16 mouse cellular contexts compared by ENCODE assay signal in the genomic region with DNA sequence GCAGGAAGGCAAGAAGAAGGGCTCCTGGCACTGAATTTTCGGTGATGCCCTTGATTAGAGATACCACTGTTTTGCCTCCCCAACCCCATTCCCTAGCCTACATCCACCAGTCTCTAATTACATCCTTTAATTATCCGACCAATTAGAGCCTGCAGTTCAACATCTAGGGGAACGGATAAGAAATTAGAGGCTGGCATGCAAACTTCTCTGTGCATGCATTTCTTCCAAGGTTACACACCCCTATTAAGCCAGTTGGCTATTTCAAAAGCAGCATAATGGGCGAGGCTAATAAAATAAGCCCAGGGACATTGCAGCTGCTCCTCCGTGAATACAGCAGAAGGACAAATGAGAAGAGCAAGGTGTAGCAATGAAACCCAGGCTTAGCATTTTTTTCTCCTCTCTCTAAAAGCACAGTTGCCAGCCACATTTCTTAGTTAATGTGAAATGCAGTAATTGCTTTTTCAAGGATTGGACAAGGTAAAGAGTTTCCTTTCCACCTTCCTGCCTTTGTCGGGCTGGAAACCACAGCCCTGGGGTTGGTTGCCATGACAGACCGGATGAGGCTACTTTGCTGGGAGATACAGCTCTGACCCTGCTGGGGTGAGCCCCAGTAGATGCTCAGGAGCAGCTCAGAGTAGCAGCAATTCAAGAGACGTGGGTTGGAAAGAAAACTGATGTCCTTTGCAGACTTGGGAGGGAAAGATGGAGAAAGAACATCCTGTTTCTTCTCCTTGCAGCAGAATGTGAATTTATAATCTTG. TPM values are rescaled to one million over a fixed set of nuclear protein-coding genes. Genes with fewer than 3 reads are reported as not detected.
DNase-seq lines count a peak whose midpoint lies in the region; ATAC-seq and TF ChIP-seq lines count a peak whose summit lies in the region.
"Had no signal": no experiment of that assay in that cellular context is flagged by ENCODE, and none has a peak within 500 bp of the region (broad histone marks: within the 10 kb centered on the region; RNA-seq: fewer than 3 reads in every experiment).

No protein-coding gene starts in this region.

- no peak for TF ChIP-seq EP300 in stomach, postnatal 0 days (optimal IDR thresholded peaks at IDR 0.05)

- no peaks in the 10 kb centered on the region for H3K36me3 ChIP-seq in hindbrain, embryonic 11.5 days (ENCODE audit: control insufficient read depth, insufficient read depth, low read length)
- H3K36me3 ChIP-seq in hindbrain, embryonic 10.5 days = no peaks in the 10 kb centered on the region
- H3K36me3 ChIP-seq in forebrain, embryonic 10.5 days (replicated peaks) = no peaks in the 10 kb centered on the region
- H3K36me3 ChIP-seq in midbrain, embryonic 15.5 days (replicated peaks) = no peaks in the 10 kb centered on the region
- H3K36me3 ChIP-seq in stomach, postnatal 0 days (ENCODE audit: control insufficient read depth, insufficient read depth, low read length) = no peaks in the 10 kb centered on the region
- H3K36me3 ChIP-seq: embryonic facial prominence, embryonic 13.5 days; heart, embryonic 15.5 days; limb, embryonic 13.5 days had no signal

- peak; percentile 6 for DNase-seq in hindbrain, embryonic 11.5 days (ENCODE audit: low spot score)
- DNase-seq in hindbrain, embryonic 10.5 days (ENCODE audit: low spot score) = no peak
- DNase-seq in forebrain, embryonic 10.5 days (ENCODE audit: extremely low spot score, low spot score) = peak; percentile 22
- DNase-seq in forelimb bud, embryonic 11.5 days (ENCODE audit: low read depth, low spot score) = peak; percentile 8
- DNase-seq in stomach, postnatal 0 days (ENCODE audit: low spot score) = no peak
- DNase-seq in lung, postnatal 14 days = no peak
- no peak for DNase-seq in testis, postnatal 10 days (ENCODE audit: low spot score)
- DNase-seq: cerebellum, adult 9-11 months; kidney, postnatal 4 days; lung, embryonic 14.5 days had no signal

- TF ChIP-seq CTCF in stomach, postnatal 0 days (IDR thresholded peaks at IDR 0.05; ENCODE audit: low read depth) = no peak

- no peak for ATAC-seq in hindbrain, embryonic 11.5 days (ENCODE audit: low FRiP score)
- ATAC-seq in midbrain, embryonic 15.5 days (replicated peaks) = no peak
- ATAC-seq in stomach, postnatal 0 days (ENCODE audit: low FRiP score, low TSS enrichment) = no peak
- ATAC-seq: intestine, postnatal 0 days had no signal

- no peak overlapping the region for H3K4me3 ChIP-seq in hindbrain, embryonic 11.5 days (ENCODE audit: low read depth, low read length)
- no peak overlapping the region for H3K4me3 ChIP-seq in hindbrain, embryonic 10.5 days
- no peak overlapping the region for H3K4me3 ChIP-seq in forebrain, embryonic 10.5 days
- no peak overlapping the region for H3K4me3 ChIP-seq in midbrain, embryonic 15.5 days
- H3K4me3 ChIP-seq in stomach, postnatal 0 days (ENCODE audit: low read depth, low read length) = no peak overlapping the region
- H3K4me3 ChIP-seq: embryonic facial prominence, embryonic 13.5 days; heart, embryonic 15.5 days; limb, embryonic 13.5 days had no signal

- H3K9me3 ChIP-seq in hindbrain, embryonic 11.5 days (ENCODE audit: control insufficient read depth, low read length) = no peaks in the 10 kb centered on the region
- no peaks in the 10 kb centered on the region for H3K9me3 ChIP-seq in hindbrain, embryonic 10.5 days
- H3K9me3 ChIP-seq in forebrain, embryonic 10.5 days = no peaks in the 10 kb centered on the region
- H3K9me3 ChIP-seq in midbrain, embryonic 15.5 days = no peaks in the 10 kb centered on the region
- no peaks in the 10 kb centered on the region for H3K9me3 ChIP-seq in stomach, postnatal 0 days (ENCODE audit: control insufficient read depth, low read length)
- H3K9me3 ChIP-seq: embryonic facial prominence, embryonic 13.5 days; heart, embryonic 15.5 days; limb, embryonic 13.5 days had no signal

- no peaks in the 10 kb centered on the region for H3K27me3 ChIP-seq in hindbrain, embryonic 11.5 days (ENCODE audit: control insufficient read depth, insufficient read depth, low read length)
- no peaks in the 10 kb centered on the region for H3K27me3 ChIP-seq in hindbrain, embryonic 10.5 days (ENCODE audit: insufficient read depth, poor library complexity, severe bottlenecking)
- H3K27me3 ChIP-seq in forebrain, embryonic 10.5 days (ENCODE audit: poor library complexity, severe bottlenecking) = no peaks in the 10 kb centered on the region
- no peaks in the 10 kb centered on the region for H3K27me3 ChIP-seq in midbrain, embryonic 15.5 days (replicated peaks)
- no peaks in the 10 kb centered on the region for H3K27me3 ChIP-seq in stomach, postnatal 0 days (ENCODE audit: control insufficient read depth, insufficient read depth, low read length)
- H3K27me3 ChIP-seq: embryonic facial prominence, embryonic 13.5 days; heart, embryonic 15.5 days; limb, embryonic 13.5 days had no signal

- H3K4me1 ChIP-seq in hindbrain, embryonic 11.5 days (replicated peaks; ENCODE audit: control insufficient read depth, insufficient read depth, low read length) = no peaks in the 10 kb centered on the region
- no peaks in the 10 kb centered on the region for H3K4me1 ChIP-seq in hindbrain, embryonic 10.5 days (replicated peaks)
- H3K4me1 ChIP-seq in forebrain, embryonic 10.5 days = peaks cover 36% of the 10 kb centered on the region
- H3K4me1 ChIP-seq in midbrain, embryonic 15.5 days = peaks cover 5% of the 10 kb centered on the region
- H3K4me1 ChIP-seq in stomach, postnatal 0 days (replicated peaks; ENCODE audit: control insufficient read depth, insufficient read depth) = no peaks in the 10 kb centered on the region
- H3K4me1 ChIP-seq: heart, embryonic 15.5 days had no signal

- no peak overlapping the region for H3K9ac ChIP-seq in hindbrain, embryonic 11.5 days (ENCODE audit: low read depth, low read length)
- H3K9ac ChIP-seq in midbrain, embryonic 15.5 days = no peak overlapping the region
- no peak overlapping the region for H3K9ac ChIP-seq in stomach, postnatal 0 days (ENCODE audit: low read length)
- H3K9ac ChIP-seq: embryonic facial prominence, embryonic 13.5 days; heart, embryonic 15.5 days; limb, embryonic 13.5 days; lung, embryonic 14.5 days had no signal

- 79% methylated on average over 8 of the region's 8 CpGs for WGBS in hindbrain, embryonic 11.5 days
- WGBS in hindbrain, embryonic 10.5 days = 79% methylated on average over 8 of the region's 8 CpGs
- 59% methylated on average over 8 of the region's 8 CpGs for WGBS in forebrain, embryonic 10.5 days
- 53% methylated on average over 8 of the region's 8 CpGs for WGBS in midbrain, embryonic 15.5 days
- 68% methylated on average over 8 of the region's 8 CpGs for WGBS in stomach, postnatal 0 days

- H3K4me2 ChIP-seq in hindbrain, embryonic 11.5 days (replicated peaks; ENCODE audit: low read depth, low read length) = no peak overlapping the region
- no peak overlapping the region for H3K4me2 ChIP-seq in midbrain, embryonic 15.5 days
- H3K4me2 ChIP-seq in stomach, postnatal 0 days (replicated peaks; ENCODE audit: low read depth) = no peak overlapping the region
- H3K4me2 ChIP-seq: embryonic facial prominence, embryonic 13.5 days; heart, embryonic 15.5 days; limb, embryonic 13.5 days; lung, embryonic 14.5 days had no signal

- no peak overlapping the region for H3K27ac ChIP-seq in hindbrain, embryonic 11.5 days (ENCODE audit: low read depth, low read length)
- no peak overlapping the region for H3K27ac ChIP-seq in hindbrain, embryonic 10.5 days
- peak overlapping the region; percentile 72 for H3K27ac ChIP-seq in forebrain, embryonic 10.5 days
- 0 out of 2 replicates have a peak overlapping the region, but pooled peaks have one; percentile 28 for H3K27ac ChIP-seq in midbrain, embryonic 15.5 days
- no peak overlapping the region for H3K27ac ChIP-seq in stomach, postnatal 0 days (replicated peaks)
- H3K27ac ChIP-seq: embryonic facial prominence, embryonic 13.5 days; heart, embryonic 15.5 days; limb, embryonic 13.5 days had no signal

RNA-seq across cellular contexts. Expression of gene Nox3, which starts 5.4 kb away (rescaled TPM):
- polyA plus RNA-seq in hindbrain, embryonic 11.5 days (2014; fragmentation: Nextera tagmentation; extraction: Ambion mirVana) = 0.12 and 0.64 TPM in 2 replicates
- polyA plus RNA-seq in hindbrain, embryonic 10.5 days (2016; fragmentation: Nextera tagmentation; extraction: Ambion mirVana) = 0.32 TPM in 1 of 2 replicates, not detected in the other
- not detected in 2 replicates for polyA plus RNA-seq in forebrain, embryonic 10.5 days (2016; fragmentation: Nextera tagmentation; extraction: Ambion mirVana)
- polyA plus RNA-seq in midbrain, embryonic 15.5 days (2015; fragmentation: Nextera tagmentation; extraction: Ambion mirVana) = not detected in 2 replicates
- polyA plus RNA-seq in stomach, postnatal 0 days (2015; fragmentation: Nextera tagmentation; extraction: Ambion mirVana) = not detected in 2 replicates
- polyA plus RNA-seq: embryonic facial prominence, embryonic 13.5 days; heart, embryonic 15.5 days; intestine, postnatal 0 days; limb, embryonic 13.5 days; lung, embryonic 14.5 days; small intestine, adult 2 months had no signal

Comparison
In these comparisons a context has a peak if more than half of its experiments do, and no peak if none do; other contexts are left out.
1. DNase-seq: peak in hindbrain, embryonic 11.5 days (single experiment), forebrain, embryonic 10.5 days (single experiment) and forelimb bud, embryonic 11.5 days (single experiment); none in hindbrain, embryonic 10.5 days (single experiment), stomach, postnatal 0 days (single experiment), lung, postnatal 14 days (single experiment) and testis, postnatal 10 days (single experiment).
2. H3K27ac ChIP-seq: peak in forebrain, embryonic 10.5 days (single experiment) and midbrain, embryonic 15.5 days (single experiment); none in hindbrain, embryonic 11.5 days (single experiment), hindbrain, embryonic 10.5 days (single experiment) and stomach, postnatal 0 days (single experiment).